Mouse (Mus musculus) urinary bladder, postnatal 36 days (tissue): ENCODE data around the gene E130218I03Rik.
A peak's percentile ranks its signal among the peaks of the same experiment; 100 is the strongest.

Experiments
- DNase-seq, 2 experiments: peaks; one replicate each; pipeline ENCODE4 v3.0.0; 2022; ENCODE audit warnings: low spot score in 2 of 2, mixed read lengths in 1 of 2

Gene E130218I03Rik

GRCm38 (mm10) chr4:134243516-134244250 is at the start of gene E130218I03Rik:
Gene E130218I03Rik (plus strand): TSS chr4:134243662.
- DNase-seq, result no peak

GRCm38 (mm10) chr4:134199371-134199770 is 44.1 kb upstream of the E130218I03Rik start:
- no peak for DNase-seq

GRCm38 (mm10) chr4:134202904-134203303 is 40.6 kb upstream of the E130218I03Rik start, which contains the start of gene Gm7534:
Gene Gm7534 (minus strand): TSS chr4:134203004.
- no peak for DNase-seq

GRCm38 (mm10) chr4:134203340-134203896 is 40.0 kb upstream of the E130218I03Rik start:
- DNase-seq, result no peak

GRCm38 (mm10) chr4:134206488-134207053 is 36.9 kb upstream of the E130218I03Rik start:
- DNase-seq, result no peak

GRCm38 (mm10) chr4:134222793-134223600 is 20.5 kb upstream of the E130218I03Rik start:
- no peak for DNase-seq

- no peak for DNase-seq
These were observed 16.3 kb upstream of the E130218I03Rik start, which contains the start of gene Catsper4 for GRCm38 (mm10) chr4:134227194-134227593. Gene Catsper4 (minus strand): TSS chr4:134227383.

GRCm38 (mm10) chr4:134230431-134230830 is 13.0 kb upstream of the E130218I03Rik start:
- no peak for DNase-seq

GRCm38 (mm10) chr4:134234876-134235275 is 8.6 kb upstream of the E130218I03Rik start:
- no peak for DNase-seq

- no peak for DNase-seq
These were observed 5.7 kb upstream of the E130218I03Rik start for GRCm38 (mm10) chr4:134237582-134238278.

GRCm38 (mm10) chr4:134238279-134238651 is 5.2 kb upstream of the E130218I03Rik start, which contains the start of gene Cnksr1:
Gene Cnksr1 (minus strand): TSS chr4:134238399.
- DNase-seq, result peak; percentile 84 to 92

GRCm38 (mm10) chr4:134238686-134239085 is 4.8 kb upstream of the E130218I03Rik start:
- no peak for DNase-seq

- DNase-seq, result peak; percentile 93 to 95
These were observed 1.8 kb downstream of the E130218I03Rik start, which contains the start of gene Zfp593 for GRCm38 (mm10) chr4:134245148-134245843. Gene Zfp593 (minus strand): TSS chr4:134245592.

GRCm38 (mm10) chr4:134246256-134246655 is 2.8 kb downstream of the E130218I03Rik start:
- DNase-seq, result no peak

- DNase-seq, result no peak
These were observed 3.3 kb downstream of the E130218I03Rik start, which contains the start of gene Gm30191 for GRCm38 (mm10) chr4:134246719-134247258. Gene Gm30191 (plus strand): TSS chr4:134246935.

GRCm38 (mm10) chr4:134249651-134250050 is 6.2 kb downstream of the E130218I03Rik start:
- DNase-seq, result peak; percentile 33 to 65

- DNase-seq, result no peak
These were observed 6.9 kb downstream of the E130218I03Rik start for GRCm38 (mm10) chr4:134250116-134250929.

- no peak for DNase-seq
These were observed 7.4 kb downstream of the E130218I03Rik start for GRCm38 (mm10) chr4:134250930-134251240.
